Mouse (Mus musculus) lung, postnatal 0 days (tissue): ENCODE results near the gene Tank. TPM values are rescaled to one million over a fixed set of nuclear protein-coding genes. Genes with fewer than 3 reads are reported as not detected.

Source experiments
- ATAC-seq: fragments of 200-750 bp; cut with Nextera tagmentation; 2 replicates; pipeline ENCODE4 v1.8.0; 2017; ENCODE audit warnings: moderate library complexity
- DNase-seq: peaks from one replicate; pipeline ENCODE4 v3.0.0-alpha.2; 2016; ENCODE audit warnings: low spot score
- H3K27ac ChIP-seq: fragments of 300-500 bp; sonication (generic); 2 replicates; pipeline ENCODE4 v1.5.1; 2014; ENCODE audit warnings: antibody characterized with exemption, mild to moderate bottlenecking, low read length, mixed read lengths
- H3K27me3 ChIP-seq: fragments of 300-500 bp; sonication (generic); replicated peaks from 2 replicates; pipeline ENCODE4 v1.6.1; 2014; ENCODE audit warnings: low read length, mixed read lengths; ENCODE audit not compliant: insufficient read depth
- H3K36me3 ChIP-seq: fragments of 300-500 bp; sonication (generic); 2 replicates; pipeline ENCODE4 v1.6.1; 2014; ENCODE audit warnings: low read length, mixed read lengths; ENCODE audit not compliant: insufficient read depth
- H3K4me1 ChIP-seq: fragments of 300-500 bp; sonication (generic); 2 replicates; pipeline ENCODE4 v1.6.1; 2014; ENCODE audit warnings: antibody characterized with exemption, low read depth, low read length, mixed read lengths; ENCODE audit not compliant: insufficient read depth
- H3K4me2 ChIP-seq: fragments of 300-500 bp; sonication (generic); replicated peaks from 2 replicates; pipeline ENCODE4 v1.6.1; 2014; ENCODE audit warnings: low read depth, mild to moderate bottlenecking, low read length, moderate library complexity, mixed read lengths
- H3K4me3 ChIP-seq: fragments of 300-500 bp; sonication (generic); 2 replicates; pipeline ENCODE4 v1.5.1; 2014; ENCODE audit warnings: low read depth, low read length
- H3K9ac ChIP-seq: fragments of 300-500 bp; sonication (generic); replicated peaks from 2 replicates; pipeline ENCODE4 v1.6.1; 2014; ENCODE audit warnings: low read depth, mild to moderate bottlenecking
- H3K9me3 ChIP-seq: fragments of 300-500 bp; sonication (generic); 2 replicates; pipeline ENCODE4 v1.6.1; 2016; ENCODE audit warnings: low read length, mixed read lengths
- CTCF ChIP-seq: IDR thresholded peaks from 2 replicates; pipeline ENCODE4 v1.5.1; 2016; ENCODE audit warnings: antibody characterized with exemption, mild to moderate bottlenecking
- EP300 ChIP-seq: IDR thresholded peaks from 2 replicates; pipeline ENCODE4 v1.6.1; 2016; ENCODE audit warnings: antibody characterized with exemption, mild to moderate bottlenecking, control low read depth
- WGBS: fragments of 180-500 bp; shearing (Covaris S2); extraction: QIAGEN DNeasy Blood & Tissue Kit; methylation state at CpG from one replicate; pipeline ENCODE4 v1.1.7; 2014; 5-methylcytosine and 5-hydroxymethylcytosine counted together
- polyA plus RNA-seq: library from polyadenylated mRNA; unstranded; fragments of >200 nt; fragmentation: Nextera tagmentation; extraction: Ambion mirVana; gene quantifications from 2 replicates; pipeline ENCODE4 v1.2.1, GENCODE M21; 2015

The Tank gene
- polyA plus RNA-seq, 1 experiment from 2014 or later = 23.9 TPM

DNA sequence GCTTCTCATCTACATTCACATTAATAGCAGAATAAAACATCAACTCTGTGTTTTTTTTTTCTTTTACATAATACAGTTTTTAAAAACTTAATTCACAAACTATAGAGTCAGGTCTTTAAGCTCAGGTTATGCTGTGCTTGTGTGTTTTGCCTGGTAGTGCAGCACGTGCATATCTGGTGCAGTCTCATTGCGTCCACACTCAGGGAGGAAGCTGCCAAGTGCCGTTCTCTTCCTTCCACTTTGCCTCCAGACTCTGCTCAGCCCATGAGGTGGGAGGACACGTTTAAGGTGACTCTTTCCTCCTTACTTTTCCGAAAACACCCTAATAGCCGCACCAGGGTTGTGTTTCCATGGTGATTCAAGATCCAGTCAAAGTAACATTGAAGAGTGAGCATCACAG is 59.8 kb downstream of the Tank start:
- H3K36me3 ChIP-seq = no peaks in the 10 kb centered on the region
- TF ChIP-seq EP300 (no peak), CTCF (no peak)
- no peak for DNase-seq
- H3K4me1 ChIP-seq = no peaks in the 10 kb centered on the region
- 62% methylated on average over 6 of the region's 6 CpGs for WGBS
- no peaks in the 10 kb centered on the region for H3K9me3 ChIP-seq
- H3K27me3 ChIP-seq = no peaks in the 10 kb centered on the region
- H3K27ac ChIP-seq = no peak overlapping the region
- no peak overlapping the region for H3K4me2 ChIP-seq
- no peak overlapping the region for H3K9ac ChIP-seq
- H3K4me3 ChIP-seq = no peak overlapping the region
- ATAC-seq = no peak

DNA sequence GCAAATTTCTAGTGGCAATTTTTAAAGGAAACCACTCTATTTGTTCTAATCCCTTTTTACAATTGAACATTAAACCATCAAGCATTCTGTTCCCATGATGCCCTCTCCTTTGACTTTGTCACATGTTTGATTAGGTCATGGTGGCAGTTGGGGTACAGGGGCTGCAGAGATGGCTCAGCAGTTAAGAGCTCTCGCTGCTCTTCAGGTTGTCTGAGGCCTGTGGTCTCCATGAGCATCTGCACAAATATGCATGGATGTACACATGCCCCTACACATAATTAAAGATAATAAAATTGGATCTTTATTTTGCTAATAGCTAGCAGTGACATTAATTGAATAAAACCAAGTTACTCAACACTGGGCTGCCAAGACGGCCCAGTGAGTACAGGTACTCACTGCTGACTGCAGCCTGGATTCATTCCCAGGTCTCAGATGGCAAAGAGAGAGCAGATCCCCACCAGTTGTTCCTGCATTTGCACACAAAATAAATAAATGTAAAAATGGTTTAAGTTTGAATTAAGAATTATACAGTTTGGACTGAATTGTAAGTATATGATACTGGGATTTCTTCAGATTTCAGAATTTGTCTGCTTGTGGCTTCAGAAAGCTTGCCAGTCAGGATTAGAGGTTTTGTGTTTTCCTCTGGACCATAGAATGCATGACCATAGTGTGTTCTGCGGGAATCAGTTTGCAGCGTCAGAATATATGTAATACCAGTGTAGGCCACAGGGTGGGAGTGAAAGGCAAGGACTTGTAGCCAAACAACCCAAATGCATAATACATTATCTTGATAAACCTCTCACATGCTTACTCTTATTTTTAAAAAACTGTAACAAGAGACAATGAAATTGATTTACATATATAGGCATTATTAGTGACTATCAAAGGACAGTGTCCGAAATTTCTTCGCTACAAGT is 64.3 kb downstream of the Tank start:
- no peaks in the 10 kb centered on the region for H3K27me3 ChIP-seq
- H3K9ac ChIP-seq = no peak overlapping the region
- 53% methylated on average over 6 of the region's 6 CpGs for WGBS
- no peaks in the 10 kb centered on the region for H3K36me3 ChIP-seq
- ATAC-seq (peak; percentile 47; the same call in 1 of the 2 replicates), DNase-seq (peak; percentile 64)
- no peaks in the 10 kb centered on the region for H3K9me3 ChIP-seq
- no peaks in the 10 kb centered on the region for H3K4me1 ChIP-seq
- no peak overlapping the region for H3K27ac ChIP-seq
- TF ChIP-seq EP300 (no peak), CTCF (peak; percentile 85)
- no peak overlapping the region for H3K4me2 ChIP-seq
- no peak overlapping the region for H3K4me3 ChIP-seq

GRCm38 (mm10) chr2:61651206-61651605 is 72.8 kb downstream of the Tank start:
- Histone ChIP-seq H3K9me3 (no peaks in the 10 kb centered on the region), H3K4me2 (no peak overlapping the region), H3K27ac (no peak overlapping the region), H3K9ac (no peak overlapping the region), H3K4me1 (no peaks in the 10 kb centered on the region), H3K36me3 (no peaks in the 10 kb centered on the region), H3K27me3 (no peaks in the 10 kb centered on the region), H3K4me3 (no peak overlapping the region)
- ATAC-seq (no peak), DNase-seq (no peak)
- 88% methylated on average over 4 of the region's 4 CpGs for WGBS
- TF ChIP-seq CTCF (no peak), EP300 (no peak)

DNA sequence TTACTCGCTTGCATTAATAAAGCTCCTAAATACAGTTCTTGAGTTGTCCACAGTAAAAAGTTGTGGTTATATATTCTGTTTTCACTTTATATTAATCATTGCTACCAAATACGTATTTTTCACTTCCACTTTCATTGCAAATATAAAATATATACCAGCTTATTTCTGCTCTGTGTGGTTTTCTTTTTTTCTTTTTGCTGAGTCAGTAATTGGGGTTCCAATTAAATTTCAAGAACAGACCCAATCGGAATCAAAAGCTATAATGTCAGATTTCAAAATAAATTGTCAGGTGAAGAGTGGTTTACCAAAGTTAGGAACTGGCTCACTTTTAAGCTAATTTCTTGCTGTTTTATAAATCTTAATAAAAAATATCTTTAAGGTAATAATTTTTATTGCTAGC is 73.3 kb downstream of the Tank start:
- H3K4me3 ChIP-seq = no peak overlapping the region
- no peaks in the 10 kb centered on the region for H3K27me3 ChIP-seq
- no peak overlapping the region for H3K9ac ChIP-seq
- DNase-seq = no peak
- WGBS = 92% methylated on average over 3 of the region's 3 CpGs
- no peak overlapping the region for H3K27ac ChIP-seq
- no peaks in the 10 kb centered on the region for H3K4me1 ChIP-seq
- no peak overlapping the region for H3K4me2 ChIP-seq
- H3K9me3 ChIP-seq = no peaks in the 10 kb centered on the region
- no peak for ATAC-seq
- TF ChIP-seq CTCF (no peak), EP300 (no peak)
- H3K36me3 ChIP-seq = no peaks in the 10 kb centered on the region

DNA sequence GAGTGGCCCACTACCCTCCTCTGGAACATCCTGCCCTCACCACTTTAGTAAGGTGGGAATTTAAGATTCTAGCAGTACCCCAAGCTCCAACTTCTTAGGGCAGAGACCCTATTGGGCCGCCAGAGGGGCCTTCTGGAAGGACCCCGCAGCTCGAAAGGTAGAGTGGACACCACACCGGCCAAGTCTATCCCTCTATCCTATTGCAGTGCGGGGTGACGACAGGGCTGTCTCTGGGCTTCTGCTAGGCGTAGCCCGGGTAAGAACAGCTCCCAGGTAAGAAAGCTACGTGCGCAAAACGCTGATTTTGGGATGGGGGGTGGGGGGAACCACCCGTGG is 76.6 kb downstream of the Tank start:
- Histone ChIP-seq H3K4me2 (peak overlapping the region; percentile 99), H3K36me3 (no peaks in the 10 kb centered on the region), H3K27me3 (no peaks in the 10 kb centered on the region), H3K4me3 (peak overlapping the region; percentile 48; the same call in 1 of the 2 replicates), H3K27ac (no peak overlapping the region), H3K4me1 (no peaks in the 10 kb centered on the region), H3K9me3 (no peaks in the 10 kb centered on the region), H3K9ac (no peak overlapping the region)
- TF ChIP-seq EP300 (no peak), CTCF (no peak)
- ATAC-seq = no peak
- no peak for DNase-seq
- WGBS = 31% methylated on average over 12 of the region's 12 CpGs

DNA sequence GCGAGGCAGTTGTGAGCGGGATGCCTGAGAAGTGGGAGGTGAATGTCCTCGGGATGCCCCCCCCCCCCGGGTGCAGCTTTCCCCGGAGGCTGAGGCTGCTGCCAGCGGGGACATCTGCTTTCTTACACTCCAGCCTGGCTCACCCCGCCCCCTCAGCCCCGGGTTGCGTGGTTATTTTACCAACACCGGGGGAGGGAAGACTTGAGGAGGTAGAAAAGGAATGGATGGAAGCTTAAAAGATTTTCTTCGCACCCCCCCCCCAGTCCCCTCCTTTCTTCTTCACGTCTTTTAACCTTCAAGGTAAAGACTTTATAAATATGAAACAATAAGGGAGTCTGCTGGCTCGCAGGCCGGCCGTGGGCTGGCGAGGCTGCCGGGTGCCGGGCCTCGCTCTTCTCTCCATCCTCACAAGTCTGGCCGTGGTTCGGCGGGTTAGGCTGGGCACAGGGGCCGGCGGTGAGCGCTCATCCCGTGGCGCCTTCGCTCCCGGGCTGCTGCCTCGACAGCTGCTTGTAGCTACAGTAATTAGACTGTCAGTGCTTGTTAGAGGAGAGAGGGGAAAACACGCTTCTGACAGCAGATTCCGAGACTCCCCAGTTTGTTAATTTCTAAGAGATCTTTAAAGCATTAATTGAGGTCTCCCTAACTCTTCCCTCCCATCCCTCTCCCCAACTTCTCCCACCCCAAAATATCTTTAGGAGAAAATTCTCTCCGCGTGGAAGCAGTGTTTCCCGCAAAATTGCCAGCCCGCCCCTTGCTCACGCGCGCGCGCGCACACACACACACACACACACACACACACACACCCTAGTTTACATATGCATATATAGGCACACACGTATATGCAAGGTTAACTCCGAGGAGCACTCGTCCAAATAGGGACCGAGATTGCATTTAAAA is 77.2 kb downstream of the Tank start:
- TF ChIP-seq EP300 (no peak), CTCF (no peak)
- Histone ChIP-seq H3K9me3 (no peaks in the 10 kb centered on the region), H3K27ac (no peak overlapping the region), H3K9ac (no peak overlapping the region), H3K36me3 (no peaks in the 10 kb centered on the region), H3K4me1 (no peaks in the 10 kb centered on the region), H3K4me3 (peak overlapping the region; percentile 48), H3K27me3 (no peaks in the 10 kb centered on the region), H3K4me2 (peak overlapping the region; percentile 99)
- ATAC-seq = no peak
- 1% methylated on average over 44 of the region's 46 CpGs for WGBS
- DNase-seq = peak; percentile 24
